Mouse (Mus musculus): ENCODE data around the gene Pced1b. TPM values are rescaled to one million over a fixed set of nuclear protein-coding genes. Genes with fewer than 3 reads are reported as not detected.
A peak's percentile ranks its signal among the peaks of the same experiment; 100 is the strongest.

Gene Pced1b
- polyA plus RNA-seq, 1 experiment from 2014 or later: 6.4 TPM

DNA sequence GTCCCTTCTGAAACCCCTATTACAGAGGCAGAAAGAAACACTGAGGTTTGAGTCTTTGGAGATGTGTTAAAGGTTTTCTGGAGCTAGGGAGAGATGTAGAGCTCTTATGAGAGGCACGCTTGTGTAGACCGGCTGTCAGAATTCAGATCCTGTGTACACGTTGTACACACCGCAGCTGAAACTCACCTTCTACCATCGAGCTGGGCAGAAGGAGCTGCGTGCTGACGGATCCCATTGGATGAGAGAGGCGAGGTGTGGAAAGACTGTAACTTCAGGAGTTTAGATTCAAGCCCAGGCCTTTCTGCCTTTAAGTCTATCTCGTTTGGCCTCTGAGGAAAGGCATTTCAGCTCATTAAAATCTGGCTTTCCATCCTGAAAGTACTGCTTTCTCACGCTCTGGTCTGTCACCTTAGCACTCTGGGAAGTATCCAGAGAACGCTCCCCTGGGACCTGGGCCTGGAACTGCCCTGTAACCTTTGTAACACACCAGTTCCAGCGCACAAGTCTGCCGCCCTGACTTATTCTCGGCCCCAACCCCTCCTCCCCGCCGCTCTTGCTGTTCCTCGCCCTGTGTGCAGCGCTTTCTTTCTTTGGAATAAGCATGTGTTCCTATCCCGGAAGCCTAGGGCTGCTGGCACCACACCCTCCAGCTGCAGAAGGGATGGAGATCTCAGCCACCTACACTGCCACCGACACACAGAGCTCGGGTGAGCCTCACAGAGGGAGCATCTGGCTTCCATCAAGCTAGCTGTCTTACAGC, 44.6 kb downstream of the Pced1b start:
- Histone ChIP-seq H3K27me3 (replicated peaks) (no peaks in the 10 kb centered on the region), H3K4me2 (no peak overlapping the region), H3K4me3 (no peak overlapping the region), H3K4me1 (no peaks in the 10 kb centered on the region), H3K36me3 (no peaks in the 10 kb centered on the region), H3K9ac (no peak overlapping the region), H3K27ac (no peak overlapping the region), H3K9me3 (replicated peaks) (no peaks in the 10 kb centered on the region)
- ATAC-seq: no peak
- WGBS (ENCODE audit: insufficient replicate concordance): 77% methylated on average over 21 of the region's 21 CpGs

DNA sequence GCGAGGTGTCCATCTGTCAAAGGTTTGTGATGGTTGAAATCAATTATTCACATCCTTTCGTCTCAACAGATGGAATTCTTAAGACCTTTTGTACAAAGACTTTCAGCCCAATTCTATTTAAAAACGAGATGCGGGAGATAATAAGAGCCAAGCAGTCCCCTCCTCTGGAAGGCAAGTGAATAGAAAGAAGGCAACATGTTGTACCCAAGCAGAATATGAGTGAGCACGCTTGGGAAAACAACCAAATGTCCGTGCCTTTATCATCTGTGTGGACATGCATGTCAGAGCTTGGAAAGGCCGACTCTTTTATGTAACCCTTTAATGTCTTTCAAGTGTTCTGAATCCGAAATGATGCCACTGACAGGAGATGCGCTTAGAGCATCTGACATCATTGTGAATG, 61.0 kb downstream of the Pced1b start:
- H3K4me3 ChIP-seq: no peak overlapping the region
- no peaks in the 10 kb centered on the region for H3K36me3 ChIP-seq
- H3K27me3 ChIP-seq (replicated peaks): no peaks in the 10 kb centered on the region
- H3K4me1 ChIP-seq: no peaks in the 10 kb centered on the region
- no peak overlapping the region for H3K27ac ChIP-seq
- H3K4me2 ChIP-seq: no peak overlapping the region
- WGBS (ENCODE audit: insufficient replicate concordance): 68% methylated on average over 9 of the region's 9 CpGs
- no peaks in the 10 kb centered on the region for H3K9me3 ChIP-seq (replicated peaks)
- ATAC-seq: no peak
- H3K9ac ChIP-seq: no peak overlapping the region

DNA sequence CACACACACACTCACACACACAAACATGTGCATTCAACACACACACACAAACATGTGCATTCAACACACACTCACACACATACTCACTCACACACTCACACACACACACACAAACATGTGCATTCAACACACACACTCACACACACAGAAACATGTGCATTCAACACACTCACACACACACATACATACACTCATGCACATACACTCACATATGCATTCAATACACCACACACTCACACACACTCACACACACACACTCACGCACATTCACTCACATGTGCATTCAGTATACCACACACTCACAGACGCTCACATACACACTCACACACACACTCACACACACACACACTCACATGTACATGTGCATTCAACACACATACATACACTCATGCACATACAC, 62.6 kb downstream of the Pced1b start:
- H3K4me2 ChIP-seq: no peak overlapping the region

DNA sequence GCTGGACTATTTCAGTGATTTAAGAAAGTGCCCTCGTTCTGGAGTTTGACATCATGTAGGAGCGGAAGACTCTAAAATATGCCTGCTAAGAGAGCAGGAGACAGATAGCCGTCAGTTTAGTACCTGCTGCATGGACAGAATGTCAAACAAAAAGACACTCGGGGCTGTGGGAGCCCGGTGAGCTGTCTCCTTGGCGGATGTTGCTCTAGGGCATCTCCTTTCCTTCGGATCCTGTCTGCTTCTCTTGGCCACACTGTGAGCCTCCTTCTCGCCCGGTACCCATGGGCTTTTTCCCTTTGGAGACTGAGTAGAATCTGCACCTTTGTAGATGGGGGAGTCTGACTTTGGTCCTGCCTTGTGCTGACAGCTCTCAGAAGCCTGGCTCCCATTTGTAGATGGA, 63.3 kb downstream of the Pced1b start:
- Histone ChIP-seq H3K9ac (no peak overlapping the region), H3K4me1 (no peaks in the 10 kb centered on the region), H3K4me3 (no peak overlapping the region), H3K4me2 (no peak overlapping the region), H3K27ac (no peak overlapping the region), H3K27me3 (replicated peaks) (no peaks in the 10 kb centered on the region), H3K9me3 (replicated peaks) (no peaks in the 10 kb centered on the region), H3K36me3 (no peaks in the 10 kb centered on the region)
- WGBS (ENCODE audit: insufficient replicate concordance): 75% methylated on average over 9 of the region's 9 CpGs
- ATAC-seq: no peak

More for the DNA sequence above, 62.6 kb downstream of the Pced1b start:
- H3K4me3 ChIP-seq: no peak overlapping the region
- ATAC-seq: no peak
- no peaks in the 10 kb centered on the region for H3K4me1 ChIP-seq
- H3K27ac ChIP-seq: no peak overlapping the region
- WGBS (ENCODE audit: insufficient replicate concordance): 82% methylated on average over 2 of the region's 2 CpGs
- no peaks in the 10 kb centered on the region for H3K27me3 ChIP-seq (replicated peaks)
- no peaks in the 10 kb centered on the region for H3K36me3 ChIP-seq
- no peak overlapping the region for H3K9ac ChIP-seq
- no peaks in the 10 kb centered on the region for H3K9me3 ChIP-seq (replicated peaks)

DNA sequence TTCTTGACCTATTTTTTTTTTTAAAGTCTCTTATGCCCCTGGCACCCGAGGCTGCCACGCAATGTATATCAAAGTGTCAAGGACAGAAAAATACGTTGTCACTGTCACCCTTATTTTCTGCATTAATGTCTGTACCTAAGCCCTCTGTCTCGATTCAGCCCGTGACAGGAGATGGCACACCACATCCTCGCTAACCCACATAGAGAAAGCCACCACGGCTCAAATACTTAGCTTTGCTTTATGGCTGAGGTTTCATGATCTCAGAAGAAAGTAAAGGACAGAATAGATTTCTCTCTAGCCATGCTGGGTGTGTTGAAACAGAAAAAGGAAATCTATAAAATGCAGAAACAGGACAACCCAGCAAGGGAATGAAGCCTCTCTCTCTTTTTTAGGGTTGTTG, 64.3 kb downstream of the Pced1b start:
- Histone ChIP-seq H3K9me3 (replicated peaks) (no peaks in the 10 kb centered on the region), H3K4me3 (no peak overlapping the region), H3K27ac (no peak overlapping the region), H3K9ac (no peak overlapping the region), H3K36me3 (no peaks in the 10 kb centered on the region), H3K27me3 (replicated peaks) (no peaks in the 10 kb centered on the region), H3K4me1 (no peaks in the 10 kb centered on the region), H3K4me2 (no peak overlapping the region)
- 58% methylated on average over 7 of the region's 7 CpGs for WGBS (ENCODE audit: insufficient replicate concordance)
- ATAC-seq: no peak

DNA sequence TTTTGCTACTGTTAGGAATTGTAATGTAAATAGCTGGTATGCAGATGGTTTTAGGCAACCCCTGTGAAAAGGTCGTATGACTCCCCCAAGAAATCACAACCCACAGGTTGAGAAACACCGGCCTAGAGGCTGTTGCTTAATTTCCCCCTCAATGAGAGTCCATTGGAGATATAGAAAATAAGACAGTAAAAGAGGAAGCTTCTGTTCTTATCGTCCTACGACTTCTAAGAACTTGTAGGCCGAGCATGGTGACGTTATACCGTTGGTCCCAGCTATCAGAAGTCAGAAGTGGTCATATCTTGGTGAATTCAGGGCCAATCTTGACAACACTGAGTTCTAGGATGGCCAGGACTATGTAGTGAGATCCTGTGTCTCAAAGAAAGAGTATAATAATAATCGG, 65.0 kb downstream of the Pced1b start:
- no peak overlapping the region for H3K4me2 ChIP-seq
- no peak overlapping the region for H3K4me3 ChIP-seq
- no peak overlapping the region for H3K27ac ChIP-seq
- H3K4me1 ChIP-seq: no peaks in the 10 kb centered on the region
- no peaks in the 10 kb centered on the region for H3K9me3 ChIP-seq (replicated peaks)
- H3K27me3 ChIP-seq (replicated peaks): no peaks in the 10 kb centered on the region
- peak; percentile 27; the same call in 1 of the 2 replicates for ATAC-seq
- WGBS (ENCODE audit: insufficient replicate concordance): 25% methylated on average over 8 of the region's 8 CpGs
- no peak overlapping the region for H3K9ac ChIP-seq
- H3K36me3 ChIP-seq: no peaks in the 10 kb centered on the region

DNA sequence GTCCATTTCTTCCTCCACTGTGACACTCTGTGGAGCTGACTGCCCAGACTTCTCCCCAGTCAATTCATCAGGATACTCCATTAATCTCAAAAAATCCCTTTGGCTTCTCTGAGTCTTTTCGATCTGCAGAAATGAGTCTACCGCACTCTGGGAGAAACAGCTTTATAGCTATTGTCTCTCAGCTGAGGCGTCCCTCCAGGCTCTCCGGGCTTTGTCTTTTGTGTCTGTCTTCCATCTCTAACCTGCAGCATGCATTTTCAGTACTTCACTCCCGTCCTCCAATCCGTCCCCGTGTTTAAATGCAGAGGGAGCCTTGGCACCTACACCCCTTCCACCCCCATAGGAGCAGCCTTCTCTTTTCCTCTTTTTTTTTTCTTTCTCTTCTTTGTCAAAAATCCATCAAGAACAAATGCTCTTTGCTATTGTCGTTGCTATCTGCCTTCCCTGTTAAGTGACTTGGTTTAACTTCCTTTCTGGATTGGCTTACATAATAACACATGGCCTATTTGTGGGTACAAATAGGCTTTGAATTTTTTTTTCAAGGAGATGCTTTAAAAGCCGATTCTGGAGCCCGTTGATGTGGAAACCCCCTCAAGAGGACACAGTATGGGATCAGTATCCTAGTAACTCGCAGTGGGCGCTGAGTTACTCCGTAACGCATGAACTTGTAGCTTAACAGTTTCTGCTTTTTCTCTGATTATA, 68.0 kb downstream of the Pced1b start:
- H3K4me2 ChIP-seq: no peak overlapping the region
- WGBS (ENCODE audit: insufficient replicate concordance): 67% methylated on average over 14 of the region's 14 CpGs
- no peaks in the 10 kb centered on the region for H3K27me3 ChIP-seq (replicated peaks)
- no peaks in the 10 kb centered on the region for H3K9me3 ChIP-seq (replicated peaks)
- ATAC-seq: no peak
- H3K27ac ChIP-seq: no peak overlapping the region
- no peaks in the 10 kb centered on the region for H3K36me3 ChIP-seq
- H3K4me3 ChIP-seq: no peak overlapping the region
- H3K4me1 ChIP-seq: no peaks in the 10 kb centered on the region
- H3K9ac ChIP-seq: no peak overlapping the region

DNA sequence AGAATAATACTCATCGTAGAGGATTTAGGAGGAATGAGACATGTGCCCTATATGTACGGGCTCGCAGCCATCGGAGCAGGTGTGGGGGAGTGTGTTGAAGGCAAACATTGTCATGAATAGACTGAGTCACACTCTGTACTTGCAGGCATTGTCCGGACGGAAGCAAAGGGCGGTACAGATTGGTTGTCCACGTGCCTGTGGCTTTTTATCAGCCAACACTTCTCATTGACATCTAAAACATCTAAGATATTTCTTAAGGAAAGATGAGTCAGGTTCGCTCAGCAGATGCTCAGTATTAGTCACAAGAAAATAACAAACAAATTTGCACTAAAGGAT, 68.5 kb downstream of the Pced1b start:
- Histone ChIP-seq H3K27ac (no peak overlapping the region), H3K4me2 (no peak overlapping the region), H3K36me3 (no peaks in the 10 kb centered on the region), H3K4me1 (no peaks in the 10 kb centered on the region), H3K27me3 (replicated peaks) (no peaks in the 10 kb centered on the region), H3K4me3 (no peak overlapping the region), H3K9me3 (replicated peaks) (no peaks in the 10 kb centered on the region), H3K9ac (no peak overlapping the region)
- 56% methylated on average over 9 of the region's 9 CpGs for WGBS (ENCODE audit: insufficient replicate concordance)
- ATAC-seq: no peak

DNA sequence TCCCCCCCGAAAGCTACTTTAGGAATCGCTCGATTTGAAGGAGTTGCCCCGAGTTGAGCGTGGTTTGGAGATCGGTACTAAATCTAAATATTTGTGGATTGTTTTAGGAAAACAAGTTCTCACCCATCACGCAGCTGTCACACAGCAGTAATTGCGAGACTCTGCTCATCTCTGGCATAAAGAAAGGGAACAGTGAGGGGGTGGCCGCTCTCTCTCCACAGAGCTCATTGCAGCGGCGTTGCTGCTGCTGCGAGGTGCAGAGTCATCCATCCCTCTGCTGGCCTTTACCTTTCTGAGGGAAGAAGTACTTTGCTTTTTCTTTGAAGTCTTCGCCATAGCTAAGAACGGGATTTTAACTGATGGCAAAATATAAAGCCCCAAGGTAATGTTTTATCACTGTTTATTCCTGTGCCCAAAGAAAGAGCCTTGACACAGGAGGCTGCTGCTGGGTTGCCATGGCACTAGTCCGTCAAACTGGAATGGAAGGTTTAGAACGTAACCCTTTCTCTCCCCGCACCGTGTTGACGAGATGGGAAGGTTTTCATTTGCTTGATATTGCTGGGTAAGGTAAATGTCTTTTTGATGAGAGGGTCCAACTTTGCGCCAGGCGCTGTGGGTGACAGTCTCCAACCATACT, 71.6 kb downstream of the Pced1b start:
- no peak overlapping the region for H3K4me3 ChIP-seq
- no peak for ATAC-seq
- H3K9ac ChIP-seq: no peak overlapping the region
- H3K36me3 ChIP-seq: no peaks in the 10 kb centered on the region
- H3K27ac ChIP-seq: no peak overlapping the region
- no peak overlapping the region for H3K4me2 ChIP-seq
- H3K27me3 ChIP-seq (replicated peaks): peaks cover 3% of the 10 kb centered on the region; the same call in 1 of the 2 replicates
- H3K9me3 ChIP-seq (replicated peaks): no peaks in the 10 kb centered on the region
- no peaks in the 10 kb centered on the region for H3K4me1 ChIP-seq
- WGBS (ENCODE audit: insufficient replicate concordance): 79% methylated on average over 21 of the region's 21 CpGs

DNA sequence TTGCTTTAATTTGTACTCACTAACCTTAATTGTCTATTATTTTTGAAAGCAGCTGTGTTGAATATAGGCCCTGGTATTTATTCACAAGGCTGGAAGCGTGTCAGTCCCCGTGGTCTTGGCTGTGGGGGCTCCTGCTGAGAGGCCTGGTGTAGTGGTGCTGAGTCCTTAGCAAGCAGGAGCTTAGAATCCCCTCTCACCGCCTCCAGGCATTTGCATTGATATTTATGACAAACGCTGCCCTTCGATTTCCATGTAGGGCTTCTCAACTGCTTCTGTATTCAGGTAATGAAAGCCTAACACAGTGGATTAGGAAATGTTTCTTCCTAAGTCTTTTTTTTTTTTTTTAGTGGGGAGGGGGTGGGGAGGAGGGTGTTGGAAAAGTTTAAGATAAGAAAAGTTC, 75.9 kb downstream of the Pced1b start:
- no peaks in the 10 kb centered on the region for H3K36me3 ChIP-seq
- peaks cover 8% of the 10 kb centered on the region; the same call in 1 of the 2 replicates for H3K27me3 ChIP-seq (replicated peaks)
- H3K27ac ChIP-seq: no peak overlapping the region
- no peaks in the 10 kb centered on the region for H3K9me3 ChIP-seq (replicated peaks)
- ATAC-seq: no peak
- no peak overlapping the region for H3K4me3 ChIP-seq
- no peak overlapping the region for H3K9ac ChIP-seq
- H3K4me2 ChIP-seq: no peak overlapping the region
- H3K4me1 ChIP-seq: no peaks in the 10 kb centered on the region
- 68% methylated on average over 5 of the region's 5 CpGs for WGBS (ENCODE audit: insufficient replicate concordance)

DNA sequence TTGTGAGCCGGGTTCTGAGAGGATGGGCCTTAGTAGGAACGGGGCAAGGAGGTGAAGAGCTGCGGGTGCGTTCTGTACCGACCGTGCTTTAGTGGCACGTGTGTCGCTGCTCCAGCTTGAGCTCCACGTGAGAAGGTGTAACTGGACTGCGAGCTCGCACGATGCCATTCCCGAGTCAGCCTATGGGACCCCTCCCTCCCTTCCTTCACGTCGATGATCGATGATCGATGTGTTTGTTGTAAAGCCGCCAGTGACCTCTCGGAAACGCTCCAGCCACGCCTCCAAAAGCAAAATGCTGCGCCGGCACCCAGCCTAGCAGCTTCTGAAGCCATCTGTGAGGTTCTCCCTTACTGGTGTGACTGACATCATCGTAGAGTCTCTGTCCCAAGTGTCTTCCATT, 76.6 kb downstream of the Pced1b start:
- Histone ChIP-seq H3K4me1 (no peaks in the 10 kb centered on the region), H3K9ac (no peak overlapping the region), H3K27ac (no peak overlapping the region), H3K9me3 (replicated peaks) (no peaks in the 10 kb centered on the region), H3K4me2 (peak overlapping the region; percentile 31; the same call in 1 of the 2 replicates), H3K4me3 (no peak overlapping the region), H3K36me3 (no peaks in the 10 kb centered on the region), H3K27me3 (replicated peaks) (peaks cover 8% of the 10 kb centered on the region; the same call in 1 of the 2 replicates)
- no peak for ATAC-seq
- 59% methylated on average over 24 of the region's 24 CpGs for WGBS (ENCODE audit: insufficient replicate concordance)

DNA sequence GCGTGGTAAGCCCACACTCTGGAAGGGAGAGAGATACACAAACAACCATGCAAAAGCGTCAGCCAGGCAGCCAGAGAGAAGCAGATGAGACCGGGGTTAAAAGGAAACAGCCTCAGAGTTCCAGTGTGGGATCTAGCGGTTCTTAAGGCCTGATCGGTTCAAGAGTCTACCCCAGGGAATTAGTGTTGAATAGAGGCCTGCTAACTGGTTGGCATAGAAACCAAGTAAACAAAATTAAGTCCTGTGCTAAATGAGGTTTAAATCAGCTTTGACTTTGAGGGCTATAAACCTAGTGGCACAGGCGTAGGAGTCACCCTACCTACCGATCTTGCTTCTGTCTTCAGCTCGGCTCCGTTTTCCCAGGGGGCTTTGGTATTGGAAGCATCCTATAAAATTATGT, 77.4 kb downstream of the Pced1b start:
- H3K9me3 ChIP-seq (replicated peaks): no peaks in the 10 kb centered on the region
- no peak overlapping the region for H3K9ac ChIP-seq
- H3K4me2 ChIP-seq: no peak overlapping the region
- no peak for ATAC-seq
- H3K36me3 ChIP-seq: no peaks in the 10 kb centered on the region
- no peak overlapping the region for H3K4me3 ChIP-seq
- H3K27ac ChIP-seq: no peak overlapping the region
- WGBS (ENCODE audit: insufficient replicate concordance): 77% methylated on average over 9 of the region's 9 CpGs
- H3K4me1 ChIP-seq: no peaks in the 10 kb centered on the region
- H3K27me3 ChIP-seq (replicated peaks): peaks cover 8% of the 10 kb centered on the region; the same call in 1 of the 2 replicates
